Mouse (Mus musculus) liver, embryonic 11.5 days (tissue): ENCODE data around the gene Zfp704. TPM values are rescaled to one million over a fixed set of nuclear protein-coding genes. Genes with fewer than 3 reads are reported as not detected.

Source experiments
- ATAC-seq: fragments of 200-750 bp; cut with Nextera tagmentation; replicated peaks from 2 replicates; pipeline ENCODE4 v1.8.0; 2017; ENCODE audit warnings: moderate number of reproducible peaks, mild to moderate bottlenecking, moderate TSS enrichment, moderate library complexity; ENCODE audit not compliant: low FRiP score
- DNase-seq: peaks from one replicate; pipeline ENCODE4 v3.0.0-alpha.2; 2017; ENCODE audit warnings: low spot score
- H3K27ac ChIP-seq: fragments of 300-500 bp; sonication (generic); 2 replicates; pipeline ENCODE4 v1.5.1; 2014; ENCODE audit warnings: mild to moderate bottlenecking, low read depth, low read length, control low read depth
- H3K27me3 ChIP-seq: fragments of 300-500 bp; sonication (generic); replicated peaks from 2 replicates; pipeline ENCODE4 v1.6.1; 2014; ENCODE audit warnings: low read length, mixed read lengths; ENCODE audit not compliant: control insufficient read depth, insufficient read depth
- H3K36me3 ChIP-seq: fragments of 300-500 bp; sonication (generic); 2 replicates; pipeline ENCODE4 v1.6.1; 2014; ENCODE audit warnings: mild to moderate bottlenecking, low read length, moderate library complexity, mixed read lengths; ENCODE audit not compliant: control insufficient read depth, insufficient read depth
- H3K4me1 ChIP-seq: fragments of 300-500 bp; sonication (generic); replicated peaks from 2 replicates; pipeline ENCODE4 v1.6.1; 2014; ENCODE audit warnings: low read length, mixed read lengths; ENCODE audit not compliant: control insufficient read depth, insufficient read depth
- H3K4me2 ChIP-seq: fragments of 300-500 bp; sonication (generic); 2 replicates; pipeline ENCODE4 v1.6.1; 2014; ENCODE audit warnings: mild to moderate bottlenecking, control low read depth, moderate library complexity
- H3K4me3 ChIP-seq: fragments of 300-500 bp; sonication (generic); 2 replicates; pipeline ENCODE4 v1.5.1; 2014; ENCODE audit warnings: low read depth, low read length, control low read depth
- H3K9ac ChIP-seq: fragments of 300-500 bp; sonication (generic); 2 replicates; pipeline ENCODE4 v1.6.1; 2014; ENCODE audit warnings: low read depth, low read length, control low read depth
- H3K9me3 ChIP-seq: fragments of 300-500 bp; sonication (generic); 2 replicates; pipeline ENCODE4 v1.6.1; 2016; ENCODE audit warnings: low read length, inconsistent platforms, mixed read lengths; ENCODE audit not compliant: control insufficient read depth
- WGBS: fragments of 180-500 bp; shearing (Covaris S2); extraction: QIAGEN DNeasy Blood & Tissue Kit; methylation state at CpG from one replicate; pipeline ENCODE4 v1.1.7; 2014; 5-methylcytosine and 5-hydroxymethylcytosine counted together
- polyA plus RNA-seq: library from polyadenylated mRNA; unstranded; fragments of >200 nt; fragmentation: Nextera tagmentation; extraction: Ambion mirVana; gene quantifications from 2 replicates; pipeline ENCODE4 v1.2.1, GENCODE M21; 2014

Zfp704 gene
- polyA plus RNA-seq, 1 experiment from 2014 or later = 4.7 TPM

- 75% methylated on average over 6 of the region's 6 CpGs for WGBS
- DNase-seq = no peak
Observed at GRCm38 (mm10) chr3:9557778-9558560, 51.9 kb downstream of the Zfp704 start.

GRCm38 (mm10) chr3:9556137-9556536 is 53.7 kb downstream of the Zfp704 start:
- H3K4me2 ChIP-seq = no peak overlapping the region
- H3K4me1 ChIP-seq = peaks cover 19% of the 10 kb centered on the region
- H3K9ac ChIP-seq = no peak overlapping the region
- no peak for DNase-seq
- H3K36me3 ChIP-seq = no peaks in the 10 kb centered on the region
- WGBS = 36% methylated on average over 5 of the region's 5 CpGs
- no peaks in the 10 kb centered on the region for H3K27me3 ChIP-seq
- H3K4me3 ChIP-seq = no peak overlapping the region
- no peak for ATAC-seq
- H3K9me3 ChIP-seq = no peaks in the 10 kb centered on the region
- H3K27ac ChIP-seq = no peak overlapping the region

More at GRCm38 (mm10) chr3:9557778-9558560, 51.9 kb downstream of the Zfp704 start:
- no peak overlapping the region for H3K4me2 ChIP-seq
- peaks cover 5% of the 10 kb centered on the region; the same call in 1 of the 2 replicates for H3K4me1 ChIP-seq
- H3K9ac ChIP-seq = no peak overlapping the region
- H3K4me3 ChIP-seq = no peak overlapping the region
- H3K27me3 ChIP-seq = no peaks in the 10 kb centered on the region
- no peaks in the 10 kb centered on the region for H3K9me3 ChIP-seq
- no peaks in the 10 kb centered on the region for H3K36me3 ChIP-seq
- no peak for ATAC-seq
- no peak overlapping the region for H3K27ac ChIP-seq

- peaks cover 25% of the 10 kb centered on the region for H3K4me1 ChIP-seq
- no peak overlapping the region for H3K9ac ChIP-seq
- H3K27ac ChIP-seq = no peak overlapping the region
- DNase-seq (no peak), ATAC-seq (no peak)
- WGBS = 80% methylated on average over 6 of the region's 6 CpGs
- H3K4me3 ChIP-seq = no peak overlapping the region
- no peaks in the 10 kb centered on the region for H3K27me3 ChIP-seq
- H3K36me3 ChIP-seq = no peaks in the 10 kb centered on the region
- no peaks in the 10 kb centered on the region for H3K9me3 ChIP-seq
- H3K4me2 ChIP-seq = no peak overlapping the region
Observed at GRCm38 (mm10) chr3:9554916-9555315, 55.0 kb downstream of the Zfp704 start.

- Histone ChIP-seq H3K4me2 (no peak overlapping the region), H3K4me1 (peaks cover 40% of the 10 kb centered on the region), H3K9me3 (no peaks in the 10 kb centered on the region), H3K36me3 (no peaks in the 10 kb centered on the region), H3K9ac (no peak overlapping the region), H3K27ac (no peak overlapping the region), H3K27me3 (no peaks in the 10 kb centered on the region), H3K4me3 (no peak overlapping the region)
- 0 out of 2 replicates have a peak, but pooled peaks have one; percentile 65 for ATAC-seq
- no peak for DNase-seq
- WGBS = 48% methylated on average over 8 of the region's 8 CpGs
Observed at GRCm38 (mm10) chr3:9552332-9552731, 57.6 kb downstream of the Zfp704 start.

GRCm38 (mm10) chr3:9550930-9551329 is 59.0 kb downstream of the Zfp704 start:
- no peak for ATAC-seq
- Histone ChIP-seq H3K4me2 (no peak overlapping the region), H3K36me3 (no peaks in the 10 kb centered on the region), H3K4me3 (no peak overlapping the region), H3K4me1 (peaks cover 44% of the 10 kb centered on the region), H3K27ac (no peak overlapping the region), H3K27me3 (no peaks in the 10 kb centered on the region), H3K9me3 (no peaks in the 10 kb centered on the region), H3K9ac (no peak overlapping the region)
- no peak for DNase-seq
- WGBS = 48% methylated on average over 1 of the region's 1 CpGs

- H3K9ac ChIP-seq = no peak overlapping the region
- no peak for DNase-seq
- no peaks in the 10 kb centered on the region for H3K27me3 ChIP-seq
- ATAC-seq = no peak
- H3K4me3 ChIP-seq = no peak overlapping the region
- H3K27ac ChIP-seq = no peak overlapping the region
- peaks cover 44% of the 10 kb centered on the region for H3K4me1 ChIP-seq
- no peaks in the 10 kb centered on the region for H3K9me3 ChIP-seq
- no peak overlapping the region for H3K4me2 ChIP-seq
- no peaks in the 10 kb centered on the region for H3K36me3 ChIP-seq
- 64% methylated on average over 5 of the region's 5 CpGs for WGBS
Observed at GRCm38 (mm10) chr3:9549815-9550214, 60.1 kb downstream of the Zfp704 start.

GRCm38 (mm10) chr3:9548188-9548587 is 61.7 kb downstream of the Zfp704 start:
- H3K27ac ChIP-seq = no peak overlapping the region
- H3K4me1 ChIP-seq = peaks cover 44% of the 10 kb centered on the region
- DNase-seq = no peak

GRCm38 (mm10) chr3:9546882-9547620 is 62.8 kb downstream of the Zfp704 start:
- Histone ChIP-seq H3K27ac (peak overlapping the region; percentile 38), H3K36me3 (no peaks in the 10 kb centered on the region), H3K9me3 (no peaks in the 10 kb centered on the region), H3K4me2 (peak overlapping the region; percentile 46), H3K9ac (peak overlapping the region; percentile 30; the same call in 1 of the 2 replicates), H3K4me1 (peaks cover 36% of the 10 kb centered on the region), H3K27me3 (no peaks in the 10 kb centered on the region), H3K4me3 (no peak overlapping the region)
- ATAC-seq (peak; percentile 48), DNase-seq (no peak)
- WGBS = 32% methylated on average over 15 of the region's 15 CpGs

More at GRCm38 (mm10) chr3:9548188-9548587, 61.7 kb downstream of the Zfp704 start:
- 64% methylated on average over 10 of the region's 10 CpGs for WGBS
- Histone ChIP-seq H3K4me3 (no peak overlapping the region), H3K36me3 (no peaks in the 10 kb centered on the region), H3K9ac (no peak overlapping the region), H3K4me2 (no peak overlapping the region), H3K9me3 (no peaks in the 10 kb centered on the region), H3K27me3 (no peaks in the 10 kb centered on the region)
- ATAC-seq = no peak
